Mouse (Mus musculus): ENCODE data around the gene Phgr1. TPM values are rescaled to one million over a fixed set of nuclear protein-coding genes. Genes with fewer than 3 reads are reported as not detected.
A peak's percentile ranks its signal among the peaks of the same experiment; 100 is the strongest.

Gene Phgr1
- polyA plus RNA-seq, 1 experiment from 2014 or later: 31.4 TPM

- ATAC-seq (ENCODE audit: insufficient read depth, low FRiP score, low read depth): no peak
- Histone ChIP-seq H3K27me3 (replicated peaks) (no peaks in the 10 kb centered on the region), H3K4me3 (replicated peaks) (no peak overlapping the region), H3K4me1 (peaks cover 11% of the 10 kb centered on the region), H3K27ac (no peak overlapping the region), H3K36me3 (no peaks in the 10 kb centered on the region), H3K9me3 (no peaks in the 10 kb centered on the region), H3K4me2 (no peak overlapping the region), H3K9ac (no peak overlapping the region)
- 61% methylated on average over 4 of the region's 4 CpGs for WGBS
Measured at GRCm38 (mm10) chr2:118782303-118782702, 9.7 kb downstream of the Phgr1 start.

- Histone ChIP-seq H3K4me3 (replicated peaks) (no peak overlapping the region), H3K27me3 (replicated peaks) (no peaks in the 10 kb centered on the region), H3K36me3 (no peaks in the 10 kb centered on the region), H3K9me3 (no peaks in the 10 kb centered on the region), H3K27ac (no peak overlapping the region), H3K4me2 (no peak overlapping the region), H3K4me1 (peaks cover 11% of the 10 kb centered on the region), H3K9ac (no peak overlapping the region)
- ATAC-seq (ENCODE audit: insufficient read depth, low FRiP score, low read depth): no peak
- WGBS: 46% methylated on average over 5 of the region's 5 CpGs
Measured at GRCm38 (mm10) chr2:118783093-118783492, 10.5 kb downstream of the Phgr1 start.

DNA sequence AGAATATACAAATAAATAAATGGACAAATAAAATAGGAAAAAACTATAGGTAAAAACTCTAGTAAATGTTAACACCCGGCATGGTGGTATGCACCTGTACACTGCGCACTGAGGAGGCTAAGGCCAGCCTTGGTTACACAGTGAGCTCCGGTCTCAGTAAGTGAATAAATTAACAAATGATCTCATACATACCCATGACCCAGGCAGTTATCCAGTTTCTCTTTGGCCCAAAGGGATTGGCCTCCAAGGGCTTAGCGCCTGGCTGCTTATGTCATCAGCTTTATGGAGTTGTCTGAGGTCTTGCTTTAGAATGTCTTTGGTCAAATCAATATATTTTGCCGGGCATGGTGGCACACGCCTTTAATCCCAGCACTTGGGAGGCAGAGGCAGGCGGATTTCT lies 11.1 kb downstream of the Phgr1 start:
- ATAC-seq (ENCODE audit: insufficient read depth, low FRiP score, low read depth): no peak
- peaks cover 11% of the 10 kb centered on the region for H3K4me1 ChIP-seq
- 86% methylated on average over 7 of the region's 7 CpGs for WGBS
- no peak overlapping the region for H3K4me2 ChIP-seq
- H3K36me3 ChIP-seq: no peaks in the 10 kb centered on the region
- H3K27ac ChIP-seq: no peak overlapping the region
- no peaks in the 10 kb centered on the region for H3K9me3 ChIP-seq
- no peak overlapping the region for H3K4me3 ChIP-seq (replicated peaks)
- no peaks in the 10 kb centered on the region for H3K27me3 ChIP-seq (replicated peaks)
- no peak overlapping the region for H3K9ac ChIP-seq

- H3K27ac ChIP-seq: no peak overlapping the region
- H3K27me3 ChIP-seq (replicated peaks): no peaks in the 10 kb centered on the region
- H3K9ac ChIP-seq: no peak overlapping the region
- no peaks in the 10 kb centered on the region for H3K9me3 ChIP-seq
- H3K4me2 ChIP-seq: no peak overlapping the region
- 65% methylated on average over 5 of the region's 5 CpGs for WGBS
- no peaks in the 10 kb centered on the region for H3K36me3 ChIP-seq
- peaks cover 6% of the 10 kb centered on the region; the same call in 1 of the 2 replicates for H3K4me1 ChIP-seq
- no peak for ATAC-seq (ENCODE audit: insufficient read depth, low FRiP score, low read depth)
- H3K4me3 ChIP-seq (replicated peaks): no peak overlapping the region
Measured at GRCm38 (mm10) chr2:118786525-118786924, 14.0 kb downstream of the Phgr1 start.

DNA sequence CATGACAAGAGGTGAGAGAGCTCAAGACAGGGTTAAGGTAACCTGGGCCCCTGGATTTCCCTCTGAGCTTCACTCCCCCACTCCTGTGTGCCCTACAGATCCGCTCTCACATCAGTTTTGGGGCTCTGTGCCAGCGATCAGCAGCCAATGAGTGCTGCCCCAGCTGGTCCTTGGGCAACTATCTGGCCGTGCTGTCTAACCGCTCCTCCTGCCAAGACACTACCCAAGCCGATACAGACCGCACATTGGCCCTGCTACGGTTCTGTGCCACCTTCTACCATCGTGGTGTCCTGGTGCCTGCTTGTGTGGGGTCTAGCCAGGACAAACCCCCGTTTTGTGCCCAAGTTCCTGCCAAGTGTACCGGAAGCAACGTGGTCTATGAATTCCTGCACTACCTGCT lies 16.9 kb downstream of the Phgr1 start:
- Histone ChIP-seq H3K4me3 (replicated peaks) (no peak overlapping the region), H3K9ac (no peak overlapping the region), H3K27ac (no peak overlapping the region), H3K9me3 (no peaks in the 10 kb centered on the region), H3K27me3 (replicated peaks) (no peaks in the 10 kb centered on the region), H3K4me2 (no peak overlapping the region), H3K4me1 (peaks cover 6% of the 10 kb centered on the region; the same call in 1 of the 2 replicates), H3K36me3 (no peaks in the 10 kb centered on the region)
- 91% methylated on average over 11 of the region's 11 CpGs for WGBS
- no peak for ATAC-seq (ENCODE audit: insufficient read depth, low FRiP score, low read depth)

GRCm38 (mm10) chr2:118790221-118790550 lies 17.6 kb downstream of the Phgr1 start:
- Histone ChIP-seq H3K9me3 (no peaks in the 10 kb centered on the region), H3K4me3 (replicated peaks) (no peak overlapping the region), H3K27ac (no peak overlapping the region), H3K36me3 (no peaks in the 10 kb centered on the region), H3K9ac (no peak overlapping the region), H3K27me3 (replicated peaks) (no peaks in the 10 kb centered on the region), H3K4me1 (peaks cover 6% of the 10 kb centered on the region; the same call in 1 of the 2 replicates), H3K4me2 (peak overlapping the region; percentile 47)
- no peak for ATAC-seq (ENCODE audit: insufficient read depth, low FRiP score, low read depth)
- WGBS: 57% methylated on average over 12 of the region's 12 CpGs

GRCm38 (mm10) chr2:118790551-118791525 lies 18.3 kb downstream of the Phgr1 start:
- no peak overlapping the region for H3K9ac ChIP-seq
- no peaks in the 10 kb centered on the region for H3K27me3 ChIP-seq (replicated peaks)
- H3K4me3 ChIP-seq (replicated peaks): peak overlapping the region; percentile 8; the same call in 1 of the 2 replicates
- 21% methylated on average over 44 of the region's 44 CpGs for WGBS
- H3K27ac ChIP-seq: no peak overlapping the region
- peak; percentile 53; the same call in 1 of the 2 replicates for ATAC-seq (ENCODE audit: insufficient read depth, low FRiP score, low read depth)
- peak overlapping the region; percentile 47 for H3K4me2 ChIP-seq
- no peaks in the 10 kb centered on the region for H3K9me3 ChIP-seq
- peaks cover 6% of the 10 kb centered on the region; the same call in 1 of the 2 replicates for H3K4me1 ChIP-seq
- H3K36me3 ChIP-seq: no peaks in the 10 kb centered on the region

- no peaks in the 10 kb centered on the region for H3K36me3 ChIP-seq
- WGBS: 91% methylated on average over 26 of the region's 26 CpGs
- H3K27me3 ChIP-seq (replicated peaks): no peaks in the 10 kb centered on the region
- peaks cover 6% of the 10 kb centered on the region; the same call in 1 of the 2 replicates for H3K4me1 ChIP-seq
- no peak overlapping the region for H3K9ac ChIP-seq
- no peak overlapping the region for H3K4me3 ChIP-seq (replicated peaks)
- no peak overlapping the region for H3K27ac ChIP-seq
- H3K9me3 ChIP-seq: no peaks in the 10 kb centered on the region
- ATAC-seq (ENCODE audit: insufficient read depth, low FRiP score, low read depth): peak; percentile 31; the same call in 1 of the 2 replicates
- H3K4me2 ChIP-seq: no peak overlapping the region
Measured at GRCm38 (mm10) chr2:118791591-118792258, 19.2 kb downstream of the Phgr1 start.

DNA sequence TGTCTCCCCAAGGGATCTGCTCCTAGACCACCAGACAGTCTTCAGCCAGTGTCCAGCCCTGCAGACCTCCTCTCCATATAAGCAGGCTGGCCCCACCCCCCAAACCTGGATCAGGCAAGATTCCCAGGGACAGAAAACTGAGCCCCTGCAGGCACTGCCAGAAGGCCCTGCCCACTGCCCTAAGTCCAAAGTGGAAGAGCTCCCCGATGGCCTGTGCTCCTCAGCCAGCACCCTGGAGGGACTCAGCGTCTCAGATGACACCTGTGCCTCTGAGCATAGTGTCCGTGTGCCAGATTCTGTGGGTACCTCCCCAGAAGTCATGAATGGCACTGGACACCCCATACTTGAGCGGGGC lies 19.7 kb downstream of the Phgr1 start:
- Histone ChIP-seq H3K9ac (no peak overlapping the region), H3K4me3 (replicated peaks) (no peak overlapping the region), H3K4me2 (no peak overlapping the region), H3K4me1 (peaks cover 6% of the 10 kb centered on the region; the same call in 1 of the 2 replicates), H3K27me3 (replicated peaks) (no peaks in the 10 kb centered on the region; the same call in 1 of the 2 replicates), H3K36me3 (no peaks in the 10 kb centered on the region), H3K9me3 (no peaks in the 10 kb centered on the region), H3K27ac (no peak overlapping the region)
- no peak for ATAC-seq (ENCODE audit: insufficient read depth, low FRiP score, low read depth)
- 85% methylated on average over 4 of the region's 4 CpGs for WGBS

GRCm38 (mm10) chr2:118793636-118794035 lies 21.1 kb downstream of the Phgr1 start:
- H3K4me2 ChIP-seq: no peak overlapping the region
- WGBS: 78% methylated on average over 4 of the region's 4 CpGs

GRCm38 (mm10) chr2:118802542-118803118 lies 30.1 kb downstream of the Phgr1 start:
- H3K27ac ChIP-seq: no peak overlapping the region
- no peaks in the 10 kb centered on the region for H3K27me3 ChIP-seq (replicated peaks)
- ATAC-seq (ENCODE audit: insufficient read depth, low FRiP score, low read depth): peak; percentile 80; the same call in 1 of the 2 replicates
- no peaks in the 10 kb centered on the region for H3K4me1 ChIP-seq
- no peaks in the 10 kb centered on the region for H3K36me3 ChIP-seq
- no peak overlapping the region for H3K9ac ChIP-seq
- no peaks in the 10 kb centered on the region for H3K9me3 ChIP-seq
- no peak overlapping the region for H3K4me2 ChIP-seq
- WGBS: 66% methylated on average over 4 of the region's 4 CpGs
- H3K4me3 ChIP-seq (replicated peaks): no peak overlapping the region

More at GRCm38 (mm10) chr2:118793636-118794035, 21.1 kb downstream of the Phgr1 start:
- no peak overlapping the region for H3K9ac ChIP-seq
- H3K27ac ChIP-seq: no peak overlapping the region
- no peak for ATAC-seq (ENCODE audit: insufficient read depth, low FRiP score, low read depth)
- H3K9me3 ChIP-seq: no peaks in the 10 kb centered on the region
- H3K4me1 ChIP-seq: peaks cover 6% of the 10 kb centered on the region; the same call in 1 of the 2 replicates
- no peak overlapping the region for H3K4me3 ChIP-seq (replicated peaks)
- H3K36me3 ChIP-seq: no peaks in the 10 kb centered on the region
- no peaks in the 10 kb centered on the region; the same call in 1 of the 2 replicates for H3K27me3 ChIP-seq (replicated peaks)

Measured in stomach, embryonic 15.5 days (tissue).